In the genomic region with DNA sequence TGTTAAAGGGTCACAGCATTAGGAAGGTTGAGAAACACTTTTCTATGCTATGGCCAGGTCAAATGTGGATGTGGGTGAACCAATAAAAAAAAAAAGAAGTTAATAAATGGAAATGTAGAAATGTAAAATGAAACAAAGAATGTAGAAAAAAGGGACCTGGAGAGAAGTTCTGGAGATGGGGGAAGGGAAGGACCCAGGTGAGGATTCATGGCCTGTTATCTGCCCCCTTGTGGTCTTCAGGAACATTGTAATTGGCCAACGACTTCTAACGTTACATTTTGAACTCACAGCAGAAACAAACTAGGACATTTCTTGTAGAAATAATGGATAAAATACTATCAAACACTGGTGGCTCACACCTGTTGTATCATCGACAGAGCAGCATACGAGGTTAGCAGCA, we compare ENCODE assay signal across 12 mouse cellular contexts. TPM values are rescaled to one million over a fixed set of nuclear protein-coding genes. Genes with fewer than 3 reads are reported as not detected.
DNase-seq lines count a peak whose midpoint lies in the region; ATAC-seq and TF ChIP-seq lines count a peak whose summit lies in the region.
"Had no signal": no experiment of that assay in that cellular context is flagged by ENCODE, and none has a peak within 500 bp of the region (broad histone marks: within the 10 kb centered on the region; RNA-seq: fewer than 3 reads in every experiment).

No protein-coding gene starts in this region.

- no peak overlapping the region for H3K4me2 ChIP-seq in intestine, postnatal 0 days (replicated peaks; ENCODE audit: low read depth)
- no peak overlapping the region for H3K4me2 ChIP-seq in intestine, embryonic 15.5 days (replicated peaks)
- H3K4me2 ChIP-seq in hindbrain, embryonic 12.5 days (replicated peaks), result no peak overlapping the region
- H3K4me2 ChIP-seq: hindbrain, embryonic 15.5 days; midbrain, embryonic 15.5 days had no signal

- H3K4me3 ChIP-seq in intestine, postnatal 0 days (ENCODE audit: low read depth, low read length), result no peak overlapping the region
- H3K4me3 ChIP-seq in intestine, embryonic 15.5 days (replicated peaks), result no peak overlapping the region
- no peak overlapping the region for H3K4me3 ChIP-seq in hindbrain, embryonic 12.5 days
- H3K4me3 ChIP-seq: hindbrain, embryonic 15.5 days; midbrain, embryonic 15.5 days had no signal

- no peak overlapping the region for H3K27ac ChIP-seq in intestine, postnatal 0 days (ENCODE audit: low read depth, low read length)
- H3K27ac ChIP-seq in intestine, embryonic 15.5 days, result no peak overlapping the region
- H3K27ac ChIP-seq in hindbrain, embryonic 12.5 days, result no peak overlapping the region
- H3K27ac ChIP-seq: hindbrain, embryonic 15.5 days; midbrain, embryonic 15.5 days had no signal

- WGBS in intestine, postnatal 0 days, result 43% methylated on average over 4 of the region's 4 CpGs
- WGBS in intestine, embryonic 15.5 days, result 47% methylated on average over 4 of the region's 4 CpGs
- 51% methylated on average over 4 of the region's 4 CpGs for WGBS in hindbrain, embryonic 12.5 days

- H3K36me3 ChIP-seq in intestine, postnatal 0 days (ENCODE audit: control insufficient read depth, insufficient read depth), result no peaks in the 10 kb centered on the region
- no peaks in the 10 kb centered on the region for H3K36me3 ChIP-seq in intestine, embryonic 15.5 days
- H3K36me3 ChIP-seq in hindbrain, embryonic 12.5 days, result no peaks in the 10 kb centered on the region
- H3K36me3 ChIP-seq: hindbrain, embryonic 15.5 days; midbrain, embryonic 15.5 days had no signal

- peak; percentile 68 for TF ChIP-seq CTCF in intestine, postnatal 0 days (IDR thresholded peaks at IDR 0.05; ENCODE audit: low read depth)

- no peaks in the 10 kb centered on the region for H3K9me3 ChIP-seq in intestine, postnatal 0 days (ENCODE audit: control insufficient read depth)
- no peaks in the 10 kb centered on the region for H3K9me3 ChIP-seq in intestine, embryonic 15.5 days
- no peaks in the 10 kb centered on the region for H3K9me3 ChIP-seq in hindbrain, embryonic 12.5 days (replicated peaks)
- H3K9me3 ChIP-seq: hindbrain, embryonic 15.5 days; midbrain, embryonic 15.5 days had no signal

- no peak overlapping the region for H3K9ac ChIP-seq in intestine, postnatal 0 days (ENCODE audit: low read depth, low read length)
- no peak overlapping the region for H3K9ac ChIP-seq in intestine, embryonic 15.5 days
- H3K9ac ChIP-seq in hindbrain, embryonic 12.5 days, result no peak overlapping the region
- H3K9ac ChIP-seq: hindbrain, embryonic 15.5 days; midbrain, embryonic 15.5 days had no signal

- H3K4me1 ChIP-seq in intestine, postnatal 0 days (replicated peaks; ENCODE audit: control insufficient read depth, insufficient read depth, low read length), result no peaks in the 10 kb centered on the region
- H3K4me1 ChIP-seq in intestine, embryonic 15.5 days (replicated peaks), result 0 out of 2 replicates have a peak, but pooled peaks cover 6% of the 10 kb centered on the region
- peaks cover 21% of the 10 kb centered on the region for H3K4me1 ChIP-seq in hindbrain, embryonic 12.5 days

- DNase-seq in retina, embryonic 14.5 days (ENCODE audit: low spot score), result peak; percentile 33
- no peak for DNase-seq in retina, postnatal 1 day
- peak; percentile 55 for DNase-seq in ZHBTc4 (ENCODE audit: low read depth, low spot score)
- DNase-seq in thymus, adult 18-20 months, result no peak
- DNase-seq: cerebellum, adult 9-11 months; thymus, postnatal 36 days had no signal

- no peak for ATAC-seq in intestine, postnatal 0 days
- ATAC-seq in intestine, embryonic 15.5 days, result no peak
- no peak for ATAC-seq in hindbrain, embryonic 12.5 days (ENCODE audit: low FRiP score)
- ATAC-seq: activated CD4-positive, CD25-positive, alpha-beta regulatory T cell, adult 4 months; midbrain, embryonic 15.5 days had no signal

- no peaks in the 10 kb centered on the region; the same call in none of the 2 replicates for H3K27me3 ChIP-seq in intestine, postnatal 0 days (replicated peaks; ENCODE audit: control insufficient read depth, insufficient read depth, low read length)
- 0 out of 2 replicates have a peak, but pooled peaks cover 3% of the 10 kb centered on the region for H3K27me3 ChIP-seq in intestine, embryonic 15.5 days (replicated peaks)
- peaks cover 5% of the 10 kb centered on the region; the same call in 1 of the 2 replicates for H3K27me3 ChIP-seq in hindbrain, embryonic 12.5 days
- H3K27me3 ChIP-seq: midbrain, embryonic 15.5 days had no signal

RNA-seq across cellular contexts. Expression of a gene that starts 7.9 kb away (rescaled TPM):
- 4.6 and 5.4 TPM in 2 replicates for polyA plus RNA-seq in intestine, postnatal 0 days (2015; fragmentation: Nextera tagmentation; extraction: Ambion mirVana)
- 16.5 TPM in 2 replicates for polyA plus RNA-seq in intestine, embryonic 15.5 days (2015; fragmentation: Nextera tagmentation; extraction: Ambion mirVana)
- 31.2 and 34.5 TPM in 2 replicates for polyA plus RNA-seq in hindbrain, embryonic 12.5 days (2016; fragmentation: Nextera tagmentation; extraction: Ambion mirVana)

RNA-seq across cellular contexts. Expression of a gene that starts 38.4 kb away (rescaled TPM):
- polyA plus RNA-seq in intestine, postnatal 0 days (2015; fragmentation: Nextera tagmentation; extraction: Ambion mirVana), result 0.12 and 0.20 TPM in 2 replicates
- 0.37 and 0.38 TPM in 2 replicates for polyA plus RNA-seq in intestine, embryonic 15.5 days (2015; fragmentation: Nextera tagmentation; extraction: Ambion mirVana)
- 2.9 and 4.3 TPM in 2 replicates for polyA plus RNA-seq in hindbrain, embryonic 12.5 days (2016; fragmentation: Nextera tagmentation; extraction: Ambion mirVana)
- polyA plus RNA-seq: activated CD4-positive, CD25-positive, alpha-beta regulatory T cell, adult 4 months had no signal

Comparison
In these comparisons a context has a peak if more than half of its experiments do, and no peak if none do; other contexts are left out.
1. DNase-seq: peak in retina, embryonic 14.5 days (single experiment) and ZHBTc4 (single experiment); none in retina, postnatal 1 day (single experiment) and thymus, adult 18-20 months (0 of 2).